Mouse (Mus musculus) ES-Bruce4 (cell line): ENCODE results near the gene Ddn.

Experiments
- CTCF ChIP-seq: IDR thresholded peaks from one replicate; pipeline ENCODE4 v1.8.1; 2011; ENCODE audit warnings: low read depth, low read length
- POLR2A ChIP-seq: IDR thresholded peaks from one replicate; pipeline ENCODE4 v1.8.1; 2011; ENCODE audit warnings: low read length; ENCODE audit not compliant: insufficient read depth

- no peak for TF ChIP-seq POLR2A
- TF ChIP-seq CTCF: peak; percentile 53
Observed at GRCm38 (mm10) chr15:98823434-98823833, 14.1 kb upstream of the Ddn start.
